Mouse (Mus musculus) MN1 (cell line): ENCODE measurements around the gene Krtap8-1.

Experiments
- DNase-seq: peaks from one replicate; pipeline ENCODE4 v3.0.0-alpha.2; 2016; ENCODE audit warnings: low spot score

Gene Krtap8-1

DNA sequence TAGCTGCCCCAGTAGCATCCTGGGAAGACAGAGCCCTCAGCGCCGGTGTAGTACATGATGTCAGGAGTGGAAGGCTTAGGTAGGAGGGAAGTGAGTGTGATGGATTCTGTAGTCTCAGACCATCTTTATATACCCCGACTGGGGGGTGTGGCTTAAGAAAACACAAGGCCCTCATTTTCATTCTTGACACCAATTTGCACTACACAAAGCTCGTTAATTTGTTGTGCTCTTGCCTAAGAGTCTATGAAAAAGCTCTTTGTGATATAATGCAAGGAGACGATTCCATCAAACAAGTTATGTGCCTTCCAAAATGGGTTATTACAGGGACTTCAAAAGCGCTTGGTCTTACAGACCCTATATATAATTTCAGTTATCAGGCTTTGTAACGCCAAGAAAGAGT, at the start of gene Krtap8-1:
Gene Krtap8-1, minus strand, starts transcription at position 101 of the 400 bp plus-strand sequence.
- no peak for DNase-seq

DNA sequence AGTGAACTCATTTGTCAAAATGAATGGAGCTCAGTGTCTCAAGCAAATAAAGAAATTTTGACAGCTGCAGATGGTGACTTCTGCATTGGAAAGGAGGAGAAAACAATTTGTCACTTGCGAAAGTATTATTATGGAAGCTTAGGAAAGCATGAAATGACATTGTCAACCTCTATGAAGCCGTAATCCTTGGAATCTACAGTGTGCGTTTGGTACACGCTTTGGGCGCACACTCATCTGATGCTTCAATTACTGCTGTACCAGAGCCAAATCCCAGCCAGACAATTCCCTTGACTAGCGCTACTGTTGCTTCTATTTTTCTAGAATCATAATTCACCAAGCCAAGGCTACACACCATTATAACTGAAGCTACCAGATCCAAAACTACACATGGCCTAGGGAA, 49.6 kb upstream of the Krtap8-1 start:
- DNase-seq: no peak

- DNase-seq: no peak
Observed at GRCm38 (mm10) chr16:89530547-89530946, 42.8 kb upstream of the Krtap8-1 start.

- no peak for DNase-seq
Observed at GRCm38 (mm10) chr16:89529846-89530245, 42.1 kb upstream of the Krtap8-1 start.

GRCm38 (mm10) chr16:89528380-89528779, 40.6 kb upstream of the Krtap8-1 start:
- no peak for DNase-seq

DNA sequence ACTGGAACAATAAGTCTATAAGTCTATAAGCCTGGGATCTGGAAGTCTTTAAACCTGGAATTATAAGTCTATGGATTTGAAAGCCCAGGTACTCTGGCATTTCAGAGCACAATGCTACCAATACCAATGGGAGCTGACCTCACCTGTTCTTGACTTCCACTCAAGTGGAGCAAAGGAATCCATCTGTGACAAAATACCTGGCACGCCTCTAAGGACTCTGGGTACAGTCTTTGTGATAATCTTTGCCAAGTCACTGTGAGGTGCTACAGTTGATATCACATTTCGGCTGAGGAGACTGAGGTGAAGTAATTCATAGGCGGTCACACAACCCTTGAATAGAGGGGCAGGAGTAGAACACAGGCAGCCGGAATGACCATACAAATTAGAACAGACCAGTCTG, 33.2 kb upstream of the Krtap8-1 start:
- no peak for DNase-seq

DNA sequence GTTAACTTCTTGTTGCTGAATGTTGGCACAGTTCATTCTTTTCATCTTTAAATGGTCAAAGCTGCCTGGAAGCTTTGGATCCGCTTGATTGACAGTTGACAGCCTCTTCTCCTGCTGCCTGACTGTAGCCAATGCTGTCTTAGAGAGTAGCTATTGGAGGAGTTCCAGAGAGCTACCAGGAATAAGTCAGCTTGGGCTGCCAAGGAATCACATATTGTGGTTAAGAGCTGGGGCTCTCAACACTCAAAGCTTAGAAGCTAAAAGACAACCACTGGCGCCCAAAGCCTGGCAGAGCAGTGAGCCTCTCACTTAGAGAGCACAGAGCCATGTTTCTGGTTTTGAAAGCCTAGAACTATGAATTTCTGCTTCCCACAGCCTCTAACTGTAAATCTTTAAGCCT, 32.8 kb upstream of the Krtap8-1 start:
- DNase-seq: no peak

GRCm38 (mm10) chr16:89520091-89520490, 32.3 kb upstream of the Krtap8-1 start:
- no peak for DNase-seq

DNA sequence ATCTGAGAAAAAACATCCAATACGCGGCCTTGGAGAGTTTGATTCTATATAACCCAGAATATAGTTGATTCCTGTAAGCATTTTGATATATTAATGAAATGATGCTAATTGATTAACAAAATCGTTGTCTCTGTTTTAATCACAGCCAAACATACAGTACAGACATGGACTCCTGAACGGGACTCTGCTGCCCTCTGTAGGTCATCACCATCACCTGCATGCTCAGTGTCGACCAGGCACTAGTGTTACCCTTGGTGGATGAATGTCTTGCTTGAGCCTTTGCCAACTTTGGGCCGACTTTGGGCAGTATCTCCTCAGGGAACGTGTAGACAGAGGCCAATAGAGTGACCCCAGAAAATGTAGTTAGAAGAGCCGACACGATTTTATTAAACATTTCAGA, 29.9 kb upstream of the Krtap8-1 start:
- DNase-seq: peak; percentile 5

GRCm38 (mm10) chr16:89513431-89513830, 25.7 kb upstream of the Krtap8-1 start:
- DNase-seq: no peak

GRCm38 (mm10) chr16:89508223-89508622, 20.5 kb upstream of the Krtap8-1 start, which contains the start of gene Krtap7-1:
Gene Krtap7-1, minus strand, starts transcription at chr16:89508323.
- no peak for DNase-seq

DNA sequence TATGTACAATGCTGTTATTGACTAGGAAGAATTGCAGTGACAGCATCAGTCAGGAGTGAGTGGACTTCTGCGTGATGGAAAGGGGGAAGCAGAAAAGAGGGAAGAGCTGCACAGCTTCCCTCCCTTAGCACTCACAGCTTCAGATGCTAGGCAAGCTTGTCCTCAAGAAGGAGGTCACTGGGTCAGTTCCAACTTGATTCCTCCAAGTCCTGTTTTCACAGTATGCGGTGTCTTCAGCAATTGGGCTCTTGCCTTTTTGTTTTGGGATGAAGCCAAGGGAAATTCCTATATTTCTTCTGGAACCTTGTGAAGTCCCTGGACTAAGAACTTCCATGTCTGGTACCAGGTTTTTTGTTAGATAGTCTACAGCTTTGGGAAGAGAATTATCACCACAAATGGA, 15.8 kb upstream of the Krtap8-1 start:
- DNase-seq: no peak

- DNase-seq: no peak
Observed at GRCm38 (mm10) chr16:89501870-89502269, 14.1 kb upstream of the Krtap8-1 start.

- DNase-seq: no peak
Observed at GRCm38 (mm10) chr16:89497002-89497401, 9.2 kb upstream of the Krtap8-1 start.

DNA sequence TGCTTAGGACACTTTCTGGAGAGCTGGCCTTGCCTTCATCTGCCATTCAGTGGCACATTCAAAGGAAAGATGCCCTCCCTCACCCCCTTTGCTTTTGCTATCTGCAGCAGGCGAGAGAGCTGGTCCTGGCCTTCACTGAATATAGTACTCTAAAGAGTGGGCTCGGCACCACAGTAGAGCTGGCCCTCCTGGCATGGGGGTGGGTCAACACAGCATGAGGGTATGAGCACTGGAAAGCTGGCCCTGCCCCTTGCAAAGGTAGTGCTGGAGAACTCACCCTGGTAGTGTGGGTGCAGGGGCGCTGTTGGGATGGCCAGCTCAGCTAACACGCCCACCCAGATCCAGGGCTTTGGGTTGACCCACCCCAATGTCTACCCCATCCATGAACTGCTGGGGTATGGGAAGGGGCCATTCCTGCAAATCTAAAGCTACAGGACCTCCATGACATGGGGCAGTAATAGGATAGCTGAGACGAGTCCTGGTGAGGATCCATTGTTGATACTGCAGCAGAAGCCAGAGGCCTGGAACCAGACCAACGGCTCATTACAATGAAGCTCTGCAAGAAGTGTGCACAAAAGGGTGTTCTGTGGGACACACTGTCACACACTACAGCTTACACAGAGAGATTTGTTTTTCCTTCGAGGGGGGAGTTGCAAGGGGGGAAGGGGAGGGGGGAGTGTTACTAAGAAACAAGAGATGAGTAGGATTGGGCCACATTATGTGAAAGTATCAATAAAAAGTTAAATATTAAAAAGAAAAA, 7.8 kb upstream of the Krtap8-1 start:
- DNase-seq: no peak

GRCm38 (mm10) chr16:89477679-89478314, 10.0 kb downstream of the Krtap8-1 start:
- DNase-seq: no peak

DNA sequence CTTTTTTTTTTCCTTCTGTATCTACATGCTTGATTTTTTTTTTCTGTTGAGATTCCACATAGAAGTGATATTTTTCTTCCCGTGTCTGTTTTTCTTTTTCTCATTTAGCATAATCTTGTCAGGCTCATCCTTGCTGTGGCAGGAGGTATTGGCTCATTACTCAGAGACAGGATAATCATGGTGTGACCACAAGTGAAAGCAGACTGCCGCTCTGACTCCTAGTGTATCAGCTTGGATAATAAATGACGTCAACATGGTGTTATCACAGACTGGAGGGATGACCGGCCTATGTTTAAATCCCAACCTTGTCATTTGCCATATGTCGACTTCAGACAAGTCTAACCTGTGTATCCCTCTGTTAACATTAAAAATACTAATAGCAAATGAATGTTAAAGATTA, 26.6 kb downstream of the Krtap8-1 start:
- no peak for DNase-seq
